Mouse (Mus musculus) adrenal gland, adult (tissue): ENCODE measurements around the gene Gm13089.
"Not testable (repeated sequence)": the region's sequence is repeated elsewhere in the genome, so short reads cannot be mapped to it uniquely, and the experiment has no call there.

Source experiments
- DNase-seq, 2 experiments: peaks; one replicate each; pipeline ENCODE4 v3.0.0; 2022 to 2023; ENCODE audit warnings: low spot score in 1 of 2; ENCODE audit not compliant: inconsistent age in 2 of 2

Gm13089 gene

GRCm38 (mm10) chr4:143702611-143703010 lies at the start of gene Gm13089:
Gene Gm13089, minus strand, starts transcription at chr4:143702711.
- DNase-seq: no peak

- DNase-seq: no peak
Measured at GRCm38 (mm10) chr4:143719155-143719554, 16.6 kb upstream of the Gm13089 start, which contains the start of gene Gm13078. Gene Gm13078, plus strand, starts transcription at chr4:143719455.

GRCm38 (mm10) chr4:143657146-143657545 lies 45.4 kb downstream of the Gm13089 start, which contains the start of gene Gm13088:
Gene Gm13088, minus strand, starts transcription at chr4:143657246.
- DNase-seq: not testable (repeated sequence)
